Mouse (Mus musculus) forebrain, embryonic 11.5 days (tissue): ENCODE measurements around the gene Slc43a3. TPM values are rescaled to one million over a fixed set of nuclear protein-coding genes. Genes with fewer than 3 reads are reported as not detected.

ENCODE experiments used
- ATAC-seq: fragments of 200-750 bp; cut with Nextera tagmentation; replicated peaks from 2 replicates; pipeline ENCODE4 v1.8.0; 2017; ENCODE audit warnings: moderate TSS enrichment; ENCODE audit not compliant: low FRiP score
- DNase-seq: peaks from one replicate; pipeline ENCODE4 v3.0.0-alpha.2; 2017; ENCODE audit warnings: low spot score
- H3K27ac ChIP-seq: fragments of 300-500 bp; sonication (generic); 2 replicates; pipeline ENCODE4 v1.5.1; 2014; ENCODE audit warnings: low read depth, low read length
- H3K27me3 ChIP-seq: fragments of 300-500 bp; sonication (generic); 2 replicates; pipeline ENCODE4 v1.6.1; 2014; ENCODE audit warnings: mild to moderate bottlenecking, low read length, mixed read lengths; ENCODE audit not compliant: control insufficient read depth, insufficient read depth
- H3K36me3 ChIP-seq: fragments of 300-500 bp; sonication (generic); 2 replicates; pipeline ENCODE4 v1.6.1; 2014; ENCODE audit warnings: mild to moderate bottlenecking, low read length, moderate library complexity, mixed read lengths; ENCODE audit not compliant: control insufficient read depth, insufficient read depth
- H3K4me1 ChIP-seq: fragments of 300-500 bp; sonication (generic); replicated peaks from 2 replicates; pipeline ENCODE4 v1.6.1; 2014; ENCODE audit warnings: low read length, mixed read lengths; ENCODE audit not compliant: control insufficient read depth, insufficient read depth
- H3K4me2 ChIP-seq: fragments of 300-500 bp; sonication (generic); 2 replicates; pipeline ENCODE4 v1.6.1; 2014; ENCODE audit warnings: low read depth, mild to moderate bottlenecking, low read length, moderate library complexity, mixed read lengths; ENCODE audit not compliant: severe bottlenecking
- H3K4me3 ChIP-seq: fragments of 300-500 bp; sonication (generic); 2 replicates; pipeline ENCODE4 v1.5.1; 2014; ENCODE audit warnings: low read depth, low read length
- H3K9ac ChIP-seq: fragments of 300-500 bp; sonication (generic); 2 replicates; pipeline ENCODE4 v1.6.1; 2014; ENCODE audit warnings: low read length
- H3K9me3 ChIP-seq: fragments of 300-500 bp; sonication (generic); 2 replicates; pipeline ENCODE4 v1.6.1; 2016; ENCODE audit warnings: low read length, mixed read lengths; ENCODE audit not compliant: control insufficient read depth
- WGBS: fragments of 180-500 bp; shearing (Covaris S2); extraction: QIAGEN DNeasy Blood & Tissue Kit; methylation state at CpG from one replicate; pipeline ENCODE4 v1.1.7; 2014; 5-methylcytosine and 5-hydroxymethylcytosine counted together
- polyA plus RNA-seq: library from polyadenylated mRNA; unstranded; fragments of >200 nt; fragmentation: Nextera tagmentation; extraction: Ambion mirVana; gene quantifications from 2 replicates; pipeline ENCODE4 v1.2.1, GENCODE M21; 2014

The Slc43a3 gene
- polyA plus RNA-seq, 1 experiment from 2014 or later = 18.2 TPM

DNA sequence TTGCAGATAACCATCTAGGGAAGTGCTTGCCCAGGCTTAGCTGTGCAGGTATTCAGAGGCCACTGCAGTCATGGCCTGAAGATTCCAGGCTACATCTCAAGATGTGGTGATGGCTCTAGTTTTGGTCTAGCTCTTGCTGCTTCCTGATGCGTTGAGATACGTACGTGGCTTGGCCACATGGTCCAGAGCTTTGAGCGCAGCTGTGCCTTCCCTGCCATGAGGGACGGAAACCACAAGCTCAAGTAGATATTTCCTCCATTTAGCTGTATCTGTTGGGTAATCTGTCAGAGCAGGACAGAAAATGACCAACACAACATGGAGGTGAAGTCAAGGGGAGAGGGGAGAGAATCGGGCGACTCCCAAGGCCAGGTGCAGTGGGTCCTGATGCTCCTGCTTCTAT, 6.2 kb upstream of the Slc43a3 start:
- DNase-seq = no peak
- no peak overlapping the region for H3K4me3 ChIP-seq
- no peaks in the 10 kb centered on the region for H3K27me3 ChIP-seq
- 94% methylated on average over 7 of the region's 7 CpGs for WGBS
- no peak overlapping the region for H3K27ac ChIP-seq
- H3K9ac ChIP-seq = no peak overlapping the region
- H3K36me3 ChIP-seq = no peaks in the 10 kb centered on the region
- no peak for ATAC-seq
- H3K4me1 ChIP-seq = no peaks in the 10 kb centered on the region
- H3K9me3 ChIP-seq = no peaks in the 10 kb centered on the region
- no peak overlapping the region for H3K4me2 ChIP-seq

DNA sequence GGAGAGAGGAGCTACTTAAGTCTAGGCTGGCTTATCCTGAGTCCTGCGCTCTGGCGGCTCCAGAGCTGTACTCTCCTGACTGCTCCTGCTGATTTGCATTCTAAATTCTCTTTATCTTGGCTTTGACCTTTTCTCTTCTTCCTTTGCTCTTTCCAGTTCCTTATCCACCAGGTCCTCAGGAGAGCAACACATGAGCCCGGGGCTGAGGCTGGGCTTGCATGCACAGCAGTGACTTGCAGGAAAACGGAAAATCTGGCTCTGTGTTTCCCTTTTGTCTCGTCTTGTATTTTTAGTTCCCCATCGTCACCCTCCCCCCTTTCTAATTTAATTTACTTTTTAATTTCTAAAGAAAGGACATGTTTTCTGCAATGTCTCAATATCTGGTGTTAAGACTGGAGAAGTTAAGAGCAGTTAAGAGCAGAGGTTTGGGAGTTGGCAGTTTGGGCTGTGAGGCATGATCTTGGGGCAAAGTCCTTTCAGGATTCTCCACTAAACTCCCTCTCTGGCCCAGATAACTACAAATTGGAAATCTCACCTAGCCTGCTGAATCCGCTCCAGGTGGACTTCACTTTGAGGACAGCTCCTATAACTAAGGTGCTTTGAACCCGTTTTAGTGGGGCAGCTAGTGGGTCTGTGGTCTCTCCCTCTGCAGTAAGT, 2.3 kb upstream of the Slc43a3 start:
- no peak for ATAC-seq

DNA sequence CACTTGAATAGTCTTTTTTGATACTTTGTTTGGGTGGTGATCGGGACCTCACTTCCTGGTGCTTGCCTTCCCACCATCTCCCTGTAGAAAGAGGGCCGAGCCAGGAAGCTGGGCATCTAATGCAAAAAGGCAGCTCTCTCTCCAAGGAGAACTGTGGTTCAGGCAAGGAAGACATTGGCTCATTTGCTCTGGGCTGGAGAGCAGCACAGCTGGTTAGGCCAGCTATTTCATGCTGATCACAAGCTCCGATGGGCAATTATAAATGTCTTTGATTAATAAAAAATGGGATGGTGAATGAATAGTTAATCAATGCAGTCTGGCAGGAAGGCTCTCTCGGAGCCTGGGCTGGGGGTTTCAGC, 1.8 kb upstream of the Slc43a3 start:
- DNase-seq (no peak), ATAC-seq (0 out of 2 replicates have a peak, but pooled peaks have one; percentile 8)
- Histone ChIP-seq H3K9ac (no peak overlapping the region), H3K4me2 (no peak overlapping the region), H3K36me3 (no peaks in the 10 kb centered on the region), H3K4me3 (no peak overlapping the region), H3K9me3 (no peaks in the 10 kb centered on the region), H3K4me1 (no peaks in the 10 kb centered on the region), H3K27me3 (no peaks in the 10 kb centered on the region), H3K27ac (no peak overlapping the region)
- 64% methylated on average over 4 of the region's 4 CpGs for WGBS

More for the DNA sequence above, 2.3 kb upstream of the Slc43a3 start:
- WGBS = 68% methylated on average over 8 of the region's 8 CpGs
- H3K4me1 ChIP-seq = no peaks in the 10 kb centered on the region
- H3K4me2 ChIP-seq = no peak overlapping the region
- H3K27me3 ChIP-seq = no peaks in the 10 kb centered on the region
- H3K9ac ChIP-seq = no peak overlapping the region
- no peak overlapping the region for H3K27ac ChIP-seq
- no peak for DNase-seq
- H3K9me3 ChIP-seq = no peaks in the 10 kb centered on the region
- H3K4me3 ChIP-seq = no peak overlapping the region
- no peaks in the 10 kb centered on the region for H3K36me3 ChIP-seq

DNA sequence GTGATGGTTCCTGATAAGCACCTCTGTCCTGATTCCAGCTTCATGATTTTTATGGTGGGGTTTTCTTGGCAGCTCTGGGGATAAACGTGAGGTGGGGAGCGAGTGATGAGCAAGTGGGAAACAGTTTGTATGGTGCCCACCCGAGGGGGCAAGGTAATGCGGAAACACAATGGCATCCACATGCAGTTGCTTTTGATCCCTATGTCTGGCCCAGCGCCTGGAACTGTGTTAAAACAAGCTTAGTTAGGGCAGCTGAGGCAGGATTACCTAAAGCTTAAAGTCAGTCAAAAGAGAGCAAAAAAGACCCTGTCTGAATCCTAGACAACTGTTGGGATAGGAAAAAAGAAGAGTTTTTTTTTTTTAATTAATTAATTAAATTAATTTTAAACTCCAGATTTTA, 1.3 kb upstream of the Slc43a3 start:
- Histone ChIP-seq H3K27ac (no peak overlapping the region), H3K36me3 (no peaks in the 10 kb centered on the region), H3K4me1 (no peaks in the 10 kb centered on the region), H3K4me3 (no peak overlapping the region), H3K9ac (no peak overlapping the region), H3K27me3 (no peaks in the 10 kb centered on the region), H3K4me2 (no peak overlapping the region), H3K9me3 (no peaks in the 10 kb centered on the region)
- 68% methylated on average over 5 of the region's 5 CpGs for WGBS
- no peak for DNase-seq
- no peak for ATAC-seq

DNA sequence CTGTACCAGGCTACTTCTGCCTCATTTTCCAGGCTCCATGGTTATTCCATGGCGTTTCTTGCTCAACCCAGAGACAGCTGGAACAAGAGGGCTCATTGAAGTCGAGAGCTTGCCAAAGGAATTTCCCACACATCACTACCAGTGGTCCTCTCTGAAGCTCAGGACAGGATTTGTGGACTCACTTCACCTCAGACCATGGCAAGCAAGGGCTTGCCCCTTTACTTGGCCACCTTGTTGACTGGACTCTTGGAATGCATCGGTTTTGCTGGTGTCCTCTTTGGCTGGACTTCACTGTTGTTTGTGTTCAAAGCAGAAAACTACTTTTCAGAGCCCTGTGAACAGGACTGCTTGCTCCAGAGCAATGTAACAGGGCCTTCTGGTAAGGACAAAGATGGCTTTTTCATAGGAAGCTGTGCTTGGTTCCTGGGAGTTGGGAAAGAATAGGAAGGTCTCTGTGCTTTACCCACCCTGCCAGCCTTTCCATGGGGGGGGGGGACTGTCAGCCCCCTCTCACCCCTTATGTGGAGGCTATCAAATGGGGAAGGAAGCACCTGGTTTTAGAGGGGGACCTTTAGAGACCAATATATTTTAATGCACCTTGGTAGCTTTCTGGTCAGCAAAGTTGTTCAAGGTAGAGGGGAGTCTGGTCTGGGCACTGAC, 1.2 kb downstream of the Slc43a3 start:
- DNase-seq (no peak), ATAC-seq (no peak)
- peak overlapping the region; percentile 3; the same call in 1 of the 2 replicates for H3K4me3 ChIP-seq
- H3K4me1 ChIP-seq = no peaks in the 10 kb centered on the region
- H3K9ac ChIP-seq = no peak overlapping the region
- peak overlapping the region; percentile 27; the same call in 1 of the 2 replicates for H3K27ac ChIP-seq
- H3K27me3 ChIP-seq = no peaks in the 10 kb centered on the region
- no peaks in the 10 kb centered on the region for H3K9me3 ChIP-seq
- 78% methylated on average over 3 of the region's 3 CpGs for WGBS
- peak overlapping the region; percentile 2; the same call in 1 of the 2 replicates for H3K4me2 ChIP-seq
- H3K36me3 ChIP-seq = no peaks in the 10 kb centered on the region

DNA sequence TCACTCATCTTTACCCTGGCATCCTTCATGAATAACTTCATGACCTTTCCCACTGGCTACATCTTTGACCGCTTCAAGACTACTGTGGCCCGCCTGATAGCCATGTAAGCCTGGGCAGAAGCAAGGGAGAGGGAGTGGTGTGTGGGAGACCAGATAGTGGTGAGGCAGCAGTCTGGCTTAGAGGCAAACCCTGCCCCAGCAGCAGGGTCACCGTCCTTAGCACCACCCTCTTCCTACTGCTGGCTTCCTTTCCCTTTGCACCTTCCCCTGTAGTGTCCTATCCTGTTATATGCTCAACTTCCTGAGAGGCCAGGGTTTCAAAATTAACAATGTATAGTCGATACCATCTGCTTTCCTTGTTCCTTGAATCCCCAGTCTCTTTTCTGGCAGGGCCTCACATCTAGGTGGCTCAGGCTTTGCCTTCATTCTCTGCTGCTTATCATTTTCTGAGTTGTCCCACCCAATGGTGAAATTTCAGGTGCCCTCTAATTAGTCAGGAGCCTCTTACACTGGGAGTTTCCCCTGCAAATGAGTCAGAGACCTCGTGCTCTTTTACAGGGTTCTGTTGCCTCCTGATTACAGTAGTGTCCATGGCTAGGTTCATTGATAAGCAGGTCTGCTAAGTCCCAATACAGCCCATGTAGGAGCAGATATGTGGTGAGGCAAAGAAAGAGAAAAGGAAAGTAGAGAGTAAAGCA, 2.0 kb downstream of the Slc43a3 start:
- Histone ChIP-seq H3K9ac (no peak overlapping the region), H3K9me3 (no peaks in the 10 kb centered on the region), H3K4me3 (no peak overlapping the region), H3K27me3 (no peaks in the 10 kb centered on the region), H3K27ac (no peak overlapping the region; the same call in 1 of the 2 replicates), H3K36me3 (no peaks in the 10 kb centered on the region), H3K4me1 (no peaks in the 10 kb centered on the region), H3K4me2 (no peak overlapping the region)
- ATAC-seq (no peak), DNase-seq (no peak)
- 87% methylated on average over 5 of the region's 5 CpGs for WGBS

DNA sequence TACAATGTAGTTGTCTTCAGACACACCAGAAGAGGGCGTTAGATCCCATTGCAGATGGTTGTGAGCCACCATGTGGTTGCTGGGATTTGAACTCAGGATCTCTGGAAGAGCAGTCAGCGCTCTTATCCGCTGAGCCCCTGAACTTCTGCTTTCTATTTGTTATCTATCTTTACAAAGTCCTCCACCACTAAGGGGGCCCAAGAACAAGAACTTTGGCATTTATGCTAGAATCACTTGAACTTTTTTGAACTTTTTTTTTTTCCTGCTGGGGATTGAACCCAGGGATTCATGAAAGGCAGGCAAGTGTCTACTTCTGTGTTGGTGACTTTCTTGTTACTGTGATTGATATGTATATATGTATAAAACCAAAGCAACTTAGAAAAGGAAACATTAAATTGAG, 2.9 kb downstream of the Slc43a3 start:
- Histone ChIP-seq H3K36me3 (no peaks in the 10 kb centered on the region), H3K9me3 (no peaks in the 10 kb centered on the region), H3K4me1 (no peaks in the 10 kb centered on the region), H3K27me3 (no peaks in the 10 kb centered on the region), H3K9ac (no peak overlapping the region), H3K27ac (no peak overlapping the region), H3K4me3 (no peak overlapping the region), H3K4me2 (no peak overlapping the region)
- no peak for ATAC-seq
- DNase-seq = no peak
- 86% methylated on average over 3 of the region's 3 CpGs for WGBS

DNA sequence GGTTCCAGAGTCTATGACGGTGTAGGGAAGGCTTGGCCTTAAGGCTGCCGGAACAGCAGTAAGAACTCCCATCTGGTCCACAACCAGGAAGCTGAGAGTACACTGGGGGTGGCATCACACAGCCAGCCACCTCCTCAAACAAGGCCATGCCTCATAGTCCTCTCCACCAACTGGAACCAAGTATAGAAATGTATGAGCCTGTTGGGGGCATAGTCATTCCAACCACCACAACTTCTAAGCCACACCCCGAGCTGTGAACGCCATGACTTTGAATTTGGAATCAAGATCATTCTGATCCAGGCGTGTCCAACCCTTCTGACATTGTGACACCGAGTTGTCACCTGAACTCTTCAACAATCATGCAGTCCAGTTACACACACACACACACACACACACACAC, 3.3 kb downstream of the Slc43a3 start:
- Histone ChIP-seq H3K27ac (no peak overlapping the region), H3K4me3 (no peak overlapping the region), H3K36me3 (no peaks in the 10 kb centered on the region), H3K4me2 (no peak overlapping the region), H3K9me3 (no peaks in the 10 kb centered on the region), H3K4me1 (no peaks in the 10 kb centered on the region), H3K27me3 (no peaks in the 10 kb centered on the region), H3K9ac (no peak overlapping the region)
- DNase-seq = no peak
- no peak for ATAC-seq
- WGBS = 93% methylated on average over 6 of the region's 6 CpGs
